Mouse (Mus musculus) B cell, adult 62 days (primary cell): Measurements from ENCODE around the gene Zcrb1. TPM values are rescaled to one million over a fixed set of nuclear protein-coding genes. Genes with fewer than 3 reads are reported as not detected.

Source experiments
- total RNA-seq: library from RNA; stranded (reverse); gene quantifications from 4 replicates; pipeline ENCODE4 v1.2.4, GENCODE M21; 2023

Zcrb1 gene
- 77.5 to 107 TPM (median 81.1 TPM) in 4 replicates for total RNA-seq

DNA sequence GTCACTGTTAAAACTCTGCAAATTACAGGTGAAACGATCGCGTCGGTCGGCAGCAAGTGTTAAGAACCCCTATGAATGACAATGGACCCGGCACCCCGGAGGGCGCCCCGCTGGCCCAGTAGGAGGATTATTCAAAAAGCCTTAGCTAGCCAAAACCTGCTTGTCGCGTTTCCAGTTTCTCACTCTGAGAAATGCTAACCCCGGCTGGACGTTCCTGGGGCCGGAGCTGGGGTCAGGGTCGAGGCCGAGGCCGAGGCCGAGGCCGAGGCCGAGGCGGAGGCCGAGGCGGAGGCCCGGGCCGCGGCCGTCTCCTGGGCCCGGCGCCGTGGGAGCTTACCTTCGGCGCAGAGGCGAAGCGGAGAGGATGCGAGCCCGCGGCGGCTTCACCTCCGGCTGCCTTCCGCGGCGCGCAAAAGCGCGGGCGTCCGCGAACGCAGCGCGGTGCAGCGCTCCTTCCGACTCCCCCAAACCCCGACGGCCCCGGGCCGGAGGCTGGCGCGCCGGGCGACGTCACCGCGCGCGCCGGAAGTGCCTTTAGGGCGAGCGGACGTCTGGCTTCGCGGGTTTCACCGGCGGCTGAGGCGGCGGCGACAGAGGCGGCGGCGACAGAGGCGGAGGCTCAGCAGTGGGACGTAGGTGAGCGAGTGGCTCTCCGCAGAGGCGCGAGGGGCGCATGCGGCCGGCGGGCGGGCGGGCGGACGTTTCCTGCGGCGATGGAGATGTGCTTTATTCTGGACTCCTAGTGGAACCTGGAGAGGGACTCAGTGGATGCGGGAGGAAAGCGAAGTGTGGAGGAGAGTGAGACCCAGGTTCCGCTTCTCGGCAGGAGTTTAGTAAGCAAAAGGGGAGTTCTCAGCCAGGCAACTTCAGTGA lies at the start of gene Zcrb1, which contains the start of gene Pphln1:
Gene Zcrb1 (minus strand): TSS at position 509 of the 873 bp plus-strand sequence.
Gene Pphln1 (plus strand): TSS at position 525 of the 873 bp plus-strand sequence.

DNA sequence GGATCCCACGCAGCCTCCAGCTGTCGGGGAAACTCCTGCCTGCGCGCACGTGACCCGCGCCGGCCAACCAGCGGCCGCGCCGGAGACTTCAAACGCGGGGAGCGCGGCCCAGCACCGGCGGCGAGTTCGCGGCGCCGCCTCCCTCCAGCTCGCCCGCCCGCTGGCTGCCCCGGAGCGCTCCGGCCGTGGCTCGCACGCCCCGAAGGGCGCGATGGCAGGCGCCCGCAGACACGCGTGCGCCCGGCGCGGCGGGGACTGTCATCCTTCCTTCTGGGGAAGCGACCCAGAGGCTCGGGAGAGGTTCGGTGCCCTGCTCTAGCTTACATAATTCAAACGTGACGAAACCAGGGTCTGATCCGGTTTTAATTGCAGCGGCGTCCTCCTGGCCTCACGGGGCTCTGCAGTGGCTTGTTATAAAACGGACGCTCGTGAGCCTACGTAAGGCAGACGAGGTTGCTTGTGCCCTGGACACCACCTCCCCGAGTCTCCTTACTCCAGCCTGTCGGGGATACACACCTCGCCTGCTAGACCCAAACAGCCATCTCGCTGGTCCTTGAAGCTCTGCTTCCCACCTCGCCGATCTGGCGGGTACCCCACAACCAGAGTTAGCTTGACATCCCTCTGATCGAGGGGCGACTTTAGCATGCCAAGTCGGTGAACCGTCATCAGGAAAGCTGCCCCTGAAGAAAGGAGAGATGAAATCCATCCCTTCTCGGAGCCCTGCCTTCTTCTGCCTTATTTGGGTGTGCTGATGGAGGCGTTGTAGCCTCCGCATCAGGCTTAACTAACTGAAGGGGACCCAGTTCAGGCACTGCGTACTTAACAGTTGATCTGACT lies 61.0 kb downstream of the Zcrb1 start, which contains the start of gene Yaf2:
Gene Yaf2 (minus strand): TSS at position 11 of the 837 bp plus-strand sequence.

Other genes with a start within 250 kb of the Zcrb1 start
- gene Gxylt1, start 123.2 kb downstream of the Zcrb1 start, total RNA-seq: 37.7 to 40.7 TPM (median 39.3 TPM) in 4 replicates
- 13.8 to 15.9 TPM (median 15.1 TPM) in 4 replicates for gene Yaf2, start 61.4 kb downstream of the Zcrb1 start, total RNA-seq
- 39.7 to 46.8 TPM (median 43.4 TPM) in 4 replicates for gene Pphln1, start within 50 bp of the Zcrb1 start, total RNA-seq
- not detected in 4 replicates for gene Prickle1, start 197.6 kb upstream of the Zcrb1 start, total RNA-seq